Mouse (Mus musculus) lung, postnatal 0 days (tissue): Measurements from ENCODE around the gene Sdccag8.

ENCODE experiments used
- CTCF ChIP-seq: IDR thresholded peaks from 2 replicates; pipeline ENCODE4 v1.5.1; 2016; ENCODE audit warnings: antibody characterized with exemption, mild to moderate bottlenecking
- EP300 ChIP-seq: IDR thresholded peaks from 2 replicates; pipeline ENCODE4 v1.6.1; 2016; ENCODE audit warnings: antibody characterized with exemption, mild to moderate bottlenecking, control low read depth

GRCm38 (mm10) chr1:176825084-176825483, 10.6 kb downstream of the Sdccag8 start:
- TF ChIP-seq EP300 = no peak
- TF ChIP-seq CTCF = no peak
